Mouse (Mus musculus) mouse embryonic stem cell (cell line): ENCODE data around the gene Ktn1.

ENCODE experiments used
- in situ Hi-C, 2 experiments: fragments of 300-500 bp; cut with MboI; formaldehyde crosslinking; loops; 1 replicate in 1 of 2; 3 replicates in 1 of 2; pipeline ENCODE4 v1.14.3; 2019 to 2020; ENCODE audit warnings: low sequenced_read_pairs in 2 of 2, low pct_unique_long_range_greater_than_20kb in 1 of 2, mixed read lengths in 1 of 2; ENCODE audit not compliant: unreplicated experiment in 1 of 2

The Ktn1 gene

GRCm38 (mm10) chr14:47655444-47655843, 7.2 kb downstream of the Ktn1 start:
- in situ Hi-C loops, result no loop called here

DNA sequence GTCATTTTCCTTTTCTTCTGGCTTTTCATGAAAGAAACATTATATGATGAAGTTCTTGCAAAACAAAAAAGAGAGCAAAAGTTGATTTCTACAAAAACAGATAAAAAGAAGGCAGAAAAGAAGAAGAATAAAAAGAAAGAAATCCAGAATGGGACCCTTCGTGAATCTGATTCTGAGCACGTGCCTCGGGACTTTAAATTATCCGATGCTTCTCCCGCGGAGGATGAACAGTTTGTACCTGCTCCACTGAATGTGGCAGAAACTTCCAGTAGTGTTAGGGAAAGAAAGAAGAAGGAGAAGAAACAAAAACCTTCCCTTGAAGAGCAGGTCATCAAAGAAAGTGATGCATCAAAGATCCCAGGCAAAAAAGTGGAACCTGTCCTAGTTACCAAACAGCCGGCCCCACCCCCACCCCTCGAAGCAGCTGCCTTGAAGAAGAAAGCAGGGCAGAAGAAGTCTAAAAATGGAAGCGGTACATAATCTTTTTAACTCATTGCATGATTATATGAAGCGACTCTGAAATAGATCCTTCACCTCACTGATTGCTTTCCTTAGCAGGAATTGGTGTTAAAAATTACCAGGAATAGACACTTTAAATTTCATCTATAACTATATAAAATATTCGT, 15.7 kb downstream of the Ktn1 start:
- in situ Hi-C loops, result no loop called here

DNA sequence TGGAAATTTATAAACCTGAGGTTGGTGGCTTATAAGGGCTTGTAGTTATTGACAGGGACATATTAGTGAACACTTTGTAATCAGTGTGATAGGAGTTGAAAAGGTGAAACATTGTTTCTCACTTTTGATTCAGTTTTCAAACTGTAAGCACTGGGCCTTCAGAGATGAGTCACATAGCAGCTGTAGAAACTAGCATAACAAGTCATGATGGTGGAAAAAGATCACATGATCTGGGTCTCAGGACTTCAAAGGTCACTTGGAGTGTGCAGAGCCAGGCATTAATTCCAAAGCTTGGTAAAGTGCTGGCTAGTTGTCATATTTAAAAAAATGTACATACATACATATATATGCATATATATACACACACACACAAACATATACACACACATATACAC, 16.2 kb downstream of the Ktn1 start:
- in situ Hi-C loops, result no loop called here

DNA sequence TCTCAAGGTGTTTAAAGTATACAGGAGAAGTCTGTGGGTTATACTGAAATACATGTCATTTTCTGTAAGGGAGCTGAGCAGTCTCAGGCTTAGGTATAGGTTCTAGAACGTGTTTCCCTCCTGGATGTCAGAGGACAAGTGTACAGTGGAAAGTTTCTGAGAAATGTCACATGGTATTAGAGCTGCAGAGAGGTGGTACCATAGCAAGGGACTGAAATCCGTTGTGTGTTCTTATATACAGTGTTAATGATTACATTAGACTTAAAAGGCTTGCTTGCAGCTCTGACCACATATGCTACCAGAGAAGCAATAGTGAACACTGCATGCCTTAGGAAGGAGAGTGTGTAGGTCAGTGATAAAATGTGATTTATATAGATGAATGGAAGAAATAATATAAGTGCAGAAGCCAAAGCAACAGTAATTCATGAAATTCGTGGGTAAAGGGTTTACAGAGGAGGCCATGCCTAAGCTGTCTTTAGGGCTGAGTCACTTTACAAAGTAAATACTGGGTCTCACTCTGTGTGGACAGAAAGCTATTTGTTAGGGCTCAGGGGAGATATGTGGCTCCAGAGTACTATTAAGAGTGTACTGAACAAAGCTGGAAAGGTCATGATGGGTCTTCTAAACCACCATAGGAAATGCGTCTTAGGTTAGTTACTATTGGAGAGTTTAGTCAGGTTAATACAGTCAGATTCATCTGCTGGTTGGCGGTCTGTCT, 17.0 kb downstream of the Ktn1 start:
- in situ Hi-C loops, result no loop called here

DNA sequence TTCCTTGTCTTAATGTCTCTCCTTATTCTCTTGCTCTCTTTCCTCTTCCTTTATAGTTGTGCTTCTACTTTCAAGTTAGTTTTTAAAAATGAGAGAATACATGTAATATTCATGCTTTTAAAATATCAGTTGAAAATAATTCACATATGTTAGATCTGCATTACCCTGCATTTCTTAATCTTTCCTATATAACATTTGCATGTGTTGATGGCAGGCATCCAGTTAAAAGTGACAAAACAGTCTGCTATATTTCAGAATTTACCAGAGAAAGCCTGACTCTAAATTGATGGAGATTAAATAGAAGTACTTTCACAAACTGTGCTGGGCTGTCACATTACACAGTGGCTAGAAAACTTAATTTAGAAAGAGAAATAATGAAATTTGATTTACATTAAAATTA, 19.8 kb downstream of the Ktn1 start:
- in situ Hi-C loops, result no loop called here

- in situ Hi-C loops, result no loop called here
Measured at GRCm38 (mm10) chr14:47682886-47683285, 34.6 kb downstream of the Ktn1 start.

DNA sequence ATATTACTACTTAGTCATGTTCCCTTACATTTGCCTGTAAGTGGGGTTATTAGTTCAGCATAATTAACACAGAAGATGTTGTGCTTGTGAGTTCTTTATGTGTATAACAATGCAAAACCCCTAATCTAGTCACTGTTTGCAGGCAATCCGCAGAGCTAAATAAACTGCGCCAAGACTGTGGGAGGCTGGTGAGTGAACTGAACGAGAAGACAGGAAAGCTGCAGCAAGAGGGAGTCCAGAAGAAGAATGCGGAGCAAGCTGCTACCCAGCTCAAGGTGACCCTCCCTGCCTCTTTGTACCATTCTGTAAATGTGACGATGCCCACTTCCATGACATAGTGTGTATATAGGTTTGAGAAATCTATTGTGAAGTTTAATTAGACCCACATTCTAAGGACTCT, 36.3 kb downstream of the Ktn1 start:
- in situ Hi-C loops, result no loop called here

DNA sequence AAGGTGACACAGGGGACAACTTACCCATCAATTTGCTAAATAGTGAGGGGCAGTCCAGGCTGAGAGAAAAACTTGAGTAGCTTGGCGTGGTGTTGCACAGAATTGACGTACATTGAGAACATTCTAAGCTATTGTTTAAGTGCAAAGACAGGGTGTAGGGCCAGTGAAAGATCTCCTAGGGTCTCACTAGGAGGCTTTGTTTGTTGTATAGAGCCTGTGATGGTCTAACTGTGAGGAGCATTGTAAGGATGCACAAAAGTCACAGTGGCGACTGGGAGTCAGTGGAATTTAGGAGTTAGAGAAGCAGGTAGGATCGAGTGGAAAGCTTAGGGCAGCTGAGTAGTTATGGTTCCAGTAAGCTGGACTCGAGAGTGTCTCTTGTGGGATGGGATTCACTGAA, 50.9 kb downstream of the Ktn1 start:
- in situ Hi-C loops, result no loop called here

DNA sequence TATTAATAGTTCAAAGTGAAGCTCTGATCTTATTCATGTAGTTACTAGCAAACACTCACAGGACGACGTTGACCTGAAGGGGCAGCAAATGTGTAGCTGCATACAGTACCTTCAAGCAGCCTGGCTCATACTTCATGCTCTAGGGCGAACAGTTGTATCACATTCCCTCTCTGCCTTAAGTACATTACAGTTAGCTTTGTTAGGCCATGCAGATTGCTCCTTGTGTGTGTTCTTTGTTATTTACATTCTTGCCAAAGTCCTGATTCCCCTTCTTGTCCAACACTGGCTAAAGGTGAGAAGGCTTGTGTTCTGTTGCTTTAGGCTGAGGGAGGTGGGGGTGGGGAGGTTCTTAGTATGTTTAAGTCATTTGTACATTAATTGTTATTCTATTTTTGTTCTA, 61.3 kb downstream of the Ktn1 start:
- in situ Hi-C loops, result no loop called here

GRCm38 (mm10) chr14:47715771-47716170, 67.5 kb downstream of the Ktn1 start:
- in situ Hi-C loops, result no loop called here

DNA sequence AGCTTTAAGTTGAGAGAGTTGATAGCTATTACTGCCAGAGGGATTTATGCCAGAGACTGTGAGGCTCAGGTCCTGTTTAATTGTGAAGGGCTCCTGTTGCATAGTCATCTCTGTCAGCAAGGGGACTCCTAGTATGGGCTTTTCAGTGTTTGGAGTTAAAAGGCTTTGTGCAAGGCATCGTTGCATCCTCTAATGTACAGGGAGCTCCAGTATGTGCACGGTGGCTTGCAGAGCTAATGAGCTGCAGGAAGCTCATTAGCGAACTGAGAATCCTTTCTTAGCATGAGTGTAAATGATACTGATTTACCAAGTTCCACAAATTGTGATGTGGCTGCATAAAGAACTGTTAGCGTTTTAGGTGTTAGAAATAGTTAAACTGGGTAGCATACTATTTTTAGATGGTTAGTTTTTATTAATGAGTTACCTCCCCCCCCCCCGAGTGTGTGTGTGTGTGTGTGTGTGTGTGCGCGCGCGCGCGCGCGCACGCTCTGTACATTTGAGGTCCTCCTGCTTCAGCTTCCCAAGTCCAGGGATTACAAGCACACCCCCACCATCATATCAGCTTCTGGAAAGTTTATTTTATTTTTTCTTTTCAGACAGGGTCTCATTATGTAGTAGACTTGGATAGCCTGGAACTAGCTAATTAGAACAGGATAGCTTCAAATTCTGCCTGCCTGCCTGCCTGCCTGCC, 69.8 kb downstream of the Ktn1 start:
- in situ Hi-C loops, result no loop called here

GRCm38 (mm10) chr14:47720023-47720422, 71.8 kb downstream of the Ktn1 start:
- in situ Hi-C loops, result no loop called here

- in situ Hi-C loops, result no loop called here
Measured at GRCm38 (mm10) chr14:47723035-47723434, 74.8 kb downstream of the Ktn1 start.

DNA sequence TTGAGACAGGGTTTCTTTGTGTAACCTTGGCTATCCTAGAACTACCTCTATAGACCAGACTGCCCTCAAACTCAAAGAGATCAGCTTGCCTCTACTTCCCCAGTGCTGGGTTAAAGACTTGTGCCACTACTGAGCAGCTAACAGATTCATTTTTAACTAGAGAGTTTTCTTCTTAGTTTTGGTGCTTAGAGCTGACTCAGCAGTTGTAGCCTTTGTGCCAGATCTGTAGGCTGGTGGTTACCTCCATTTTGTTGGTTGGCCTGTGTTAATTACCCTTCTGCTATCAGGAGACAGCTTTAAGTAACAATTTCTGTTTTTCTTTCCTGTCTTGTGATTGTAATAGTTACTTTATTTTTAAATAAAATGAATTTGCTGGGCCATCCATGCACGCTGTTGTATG, 80.3 kb downstream of the Ktn1 start:
- in situ Hi-C loops, result no loop called here

DNA sequence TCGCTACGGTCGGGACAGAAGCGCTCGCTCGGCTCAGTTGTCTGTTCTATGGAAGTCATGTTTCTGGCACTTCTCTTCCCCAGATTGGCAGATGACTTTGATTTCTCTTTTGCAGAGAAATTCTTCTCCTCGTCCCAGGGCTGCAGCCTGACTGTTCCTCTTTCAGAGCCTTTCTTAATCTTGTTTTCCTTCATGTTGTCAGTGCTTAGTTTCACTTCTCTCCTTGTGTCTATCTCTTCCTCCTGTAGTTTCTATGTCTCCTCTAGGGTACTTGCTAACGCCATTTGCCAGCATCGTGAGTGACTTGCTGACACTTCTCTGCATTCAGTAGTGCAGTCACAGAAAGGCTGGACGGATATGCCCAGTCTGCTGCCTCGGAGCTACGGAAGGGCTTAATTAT, 87.1 kb downstream of the Ktn1 start:
- in situ Hi-C loops, result no loop called here

DNA sequence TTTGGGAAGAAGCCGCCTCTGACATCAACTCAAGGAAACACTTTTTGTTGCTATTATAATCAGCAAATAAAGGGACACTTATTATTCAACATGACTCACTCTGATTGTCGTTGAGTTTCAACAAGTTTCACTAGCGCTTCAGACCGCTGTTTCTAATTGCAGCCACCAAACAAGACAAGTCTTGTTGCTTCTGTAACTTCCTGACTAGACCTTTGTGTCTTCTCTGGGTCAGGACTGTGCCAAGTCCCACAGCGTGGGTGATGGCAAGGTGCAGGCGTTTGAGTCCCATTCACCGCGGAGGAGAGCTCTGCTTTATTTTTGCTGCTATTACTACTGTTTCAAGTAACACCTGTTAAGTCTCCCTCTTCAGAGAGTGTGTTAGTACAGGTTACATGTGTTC, 88.2 kb downstream of the Ktn1 start:
- in situ Hi-C loops, result no loop called here

- in situ Hi-C loops, result no loop called here
Measured at GRCm38 (mm10) chr14:47740316-47740996, 92.2 kb downstream of the Ktn1 start.

GRCm38 (mm10) chr14:47741046-47741445, 92.8 kb downstream of the Ktn1 start:
- in situ Hi-C loops, result no loop called here

DNA sequence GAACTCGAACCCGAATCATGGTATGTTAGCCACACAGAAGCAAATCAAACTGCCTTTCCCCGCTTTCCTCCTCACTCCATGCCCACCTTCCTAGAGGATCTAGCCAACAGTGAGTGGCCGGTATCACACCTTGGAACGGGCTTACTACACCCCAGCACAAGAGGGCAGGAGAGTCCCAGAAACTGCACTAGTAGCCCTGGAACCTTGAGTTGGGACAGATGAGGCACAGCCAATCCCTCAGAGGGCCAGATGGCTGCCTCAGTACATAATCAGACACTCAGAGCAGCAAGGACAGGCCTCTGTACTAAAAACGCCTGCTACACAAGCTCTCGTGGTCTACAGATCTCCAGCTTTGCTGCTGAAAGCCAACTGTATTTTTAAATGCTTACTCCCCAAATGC, 94.4 kb downstream of the Ktn1 start:
- in situ Hi-C loops, result no loop called here
